ENCODE assay signal across 8 mouse cellular contexts in the genomic region with DNA sequence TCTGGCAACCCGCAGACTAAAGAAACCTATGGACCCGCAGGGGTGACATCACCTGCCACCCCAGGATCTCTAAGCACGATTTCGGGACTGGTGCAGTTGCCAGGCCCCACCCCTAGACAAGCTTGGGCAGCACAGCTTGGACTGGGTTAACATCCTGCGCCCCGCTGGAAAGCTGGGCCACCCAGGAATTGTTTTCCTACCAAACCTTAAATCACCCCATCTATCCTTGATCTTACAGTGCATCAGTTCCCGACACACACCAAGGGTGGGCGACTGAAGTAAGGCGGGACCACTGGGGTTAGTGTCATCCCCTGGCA. TPM values are rescaled to one million over a fixed set of nuclear protein-coding genes. Genes with fewer than 3 reads are reported as not detected.
DNase-seq lines count a peak whose midpoint lies in the region; ATAC-seq and TF ChIP-seq lines count a peak whose summit lies in the region.

No protein-coding gene starts in this region.

- WGBS in limb, embryonic 14.5 days, result 6% methylated on average over 7 of the region's 9 CpGs
- whole genome bisulfite sequencing in stomach, embryonic 16.5 days, result 5% methylated on average over 9 of the region's 9 CpGs

- no peak for TF ChIP-seq CTCF in gastrocnemius, adult 2 months (IDR thresholded peaks at IDR 0.05)
- no peak for TF ChIP-seq CTCF in testis, adult 2 months (IDR thresholded peaks at IDR 0.05; ENCODE audit: control insufficient read depth, insufficient read depth, insufficient replicate concordance, low read depth, low read length)

- DNase-seq in gastrocnemius, adult 2 months, result no peak
- no peak for DNase-seq in gastrocnemius, postnatal 36 days
- no peak for DNase-seq in testis, postnatal 14 days (ENCODE audit: low spot score)
- no peak for DNase-seq in limb, embryonic 14.5 days (ENCODE audit: low spot score)
- DNase-seq in thymus, postnatal 0 days (ENCODE audit: low spot score), result no peak
- no peak for DNase-seq in adrenal gland, postnatal 14 days

- peak overlapping the region; percentile 97 for H3K4me2 ChIP-seq in limb, embryonic 14.5 days (replicated peaks; ENCODE audit: low read depth, low read length, severe bottlenecking)
- H3K4me2 ChIP-seq in stomach, embryonic 16.5 days (ENCODE audit: low read depth, low read length), result peak overlapping the region; percentile 99

- peak overlapping the region; percentile 68 for H3K4me3 ChIP-seq in gastrocnemius, adult 2 months
- peak overlapping the region; percentile 27; the same call in 1 of the 2 replicates for H3K4me3 ChIP-seq in testis, adult 2 months (ENCODE audit: control insufficient read depth, low read depth, low read length)
- H3K4me3 ChIP-seq in limb, embryonic 14.5 days (replicated peaks; ENCODE audit: low read length), result peak overlapping the region; percentile 64
- peak overlapping the region; percentile 66 for H3K4me3 ChIP-seq in stomach, embryonic 16.5 days (replicated peaks; ENCODE audit: low read length)

- no peaks in the 10 kb centered on the region for H3K9me3 ChIP-seq in limb, embryonic 14.5 days (ENCODE audit: control insufficient read depth, low read length)
- no peaks in the 10 kb centered on the region for H3K9me3 ChIP-seq in stomach, embryonic 16.5 days (replicated peaks; ENCODE audit: control insufficient read depth, low read length)

- H3K4me1 ChIP-seq in testis, adult 2 months (ENCODE audit: control insufficient read depth, insufficient read depth, low read length), result peaks cover 16% of the 10 kb centered on the region
- H3K4me1 ChIP-seq in limb, embryonic 14.5 days (ENCODE audit: control insufficient read depth, insufficient read depth, low read length), result peaks cover 15% of the 10 kb centered on the region
- H3K4me1 ChIP-seq in stomach, embryonic 16.5 days (ENCODE audit: control insufficient read depth, insufficient read depth, low read length), result peaks cover 18% of the 10 kb centered on the region

- H3K27me3 ChIP-seq in testis, adult 2 months (ENCODE audit: control insufficient read depth, insufficient read depth, low read length), result no peaks in the 10 kb centered on the region
- H3K27me3 ChIP-seq in limb, embryonic 14.5 days (ENCODE audit: control insufficient read depth, insufficient read depth, low read length), result no peaks in the 10 kb centered on the region
- H3K27me3 ChIP-seq in stomach, embryonic 16.5 days (ENCODE audit: control insufficient read depth, insufficient read depth, low read length), result peaks cover 3% of the 10 kb centered on the region; the same call in 1 of the 2 replicates

- H3K36me3 ChIP-seq in testis, adult 2 months (ENCODE audit: control insufficient read depth, insufficient read depth, low read length), result no peaks in the 10 kb centered on the region
- H3K36me3 ChIP-seq in limb, embryonic 14.5 days (ENCODE audit: control insufficient read depth, insufficient read depth, low read length), result no peaks in the 10 kb centered on the region
- no peaks in the 10 kb centered on the region for H3K36me3 ChIP-seq in stomach, embryonic 16.5 days (ENCODE audit: control insufficient read depth, insufficient read depth, low read length)

- peak overlapping the region; percentile 71 for H3K9ac ChIP-seq in limb, embryonic 14.5 days (ENCODE audit: low read depth, low read length, severe bottlenecking)
- peak overlapping the region; percentile 78 for H3K9ac ChIP-seq in stomach, embryonic 16.5 days (ENCODE audit: low read length)

- intact Hi-C loops in gastrocnemius, adult 2 months (cut with DNase I), result loop anchor here (10.0 kb wide), 1 partner anchor 47 kb away; no protein-coding TSS in a partner anchor
- intact Hi-C loops in gastrocnemius, postnatal 36 days (cut with DNase I), result loop anchor here (10.0 kb wide), 1 partner anchor 117 kb away; no protein-coding TSS in a partner anchor

- no peak for TF ChIP-seq POLR2A in testis, adult 2 months (IDR thresholded peaks at IDR 0.05; ENCODE audit: control insufficient read depth, low read depth, low read length)
- TF ChIP-seq POLR2A in limb, embryonic 14.5 days (IDR thresholded peaks at IDR 0.05; ENCODE audit: borderline replicate concordance, extremely low read depth, insufficient read depth, insufficient read length), result no peak

- no peak overlapping the region for H3K27ac ChIP-seq in gastrocnemius, adult 2 months
- H3K27ac ChIP-seq in testis, adult 2 months (ENCODE audit: control insufficient read depth, insufficient read depth, low read depth, low read length), result no peak overlapping the region
- no peak overlapping the region for H3K27ac ChIP-seq in limb, embryonic 14.5 days (replicated peaks; ENCODE audit: low read depth, low read length)
- H3K27ac ChIP-seq in stomach, embryonic 16.5 days (ENCODE audit: low read length), result no peak overlapping the region

- ATAC-seq in limb, embryonic 14.5 days (ENCODE audit: low FRiP score, low read depth), result no peak
- ATAC-seq in stomach, embryonic 16.5 days (ENCODE audit: insufficient read depth, low FRiP score), result no peak

RNA-seq across cellular contexts. Expression of gene Abr, which starts 50.5 kb away (rescaled TPM):
- total RNA-seq in gastrocnemius, adult 2 months (2021), result 10 to 100 TPM; 10.2 to 19.2 TPM
- 10 to 100 TPM in 1 of 2 experiments, 1 to 10 TPM in 1; 8.2 to 12.7 TPM for total RNA-seq in gastrocnemius, postnatal 36 days (2021)
- polyA plus RNA-seq in testis, adult 2 months (2012; rRNA removed), result 6.6 and 7.9 TPM in 2 replicates
- 67.5 and 82.3 TPM in 2 replicates for polyA plus RNA-seq in limb, embryonic 14.5 days (2012; rRNA removed)
- 39.7 and 44.5 TPM in 2 replicates for polyA plus RNA-seq in limb, embryonic 14.5 days (2014; fragmentation: Nextera tagmentation; extraction: Ambion mirVana)
- polyA plus RNA-seq in stomach, embryonic 16.5 days (2015; fragmentation: Nextera tagmentation; extraction: Ambion mirVana), result 27.1 and 28.8 TPM in 2 replicates
- polyA plus RNA-seq in thymus, postnatal 0 days (2015; fragmentation: Nextera tagmentation; extraction: Ambion mirVana), result 21.7 and 23.9 TPM in 2 replicates
- total RNA-seq in adrenal gland, postnatal 14 days (2021), result 44.2 and 49.0 TPM in 2 replicates
